Mouse (Mus musculus) liver, embryonic 16.5 days (tissue): ENCODE data around the gene Txnrd2. TPM values are rescaled to one million over a fixed set of nuclear protein-coding genes. Genes with fewer than 3 reads are reported as not detected.

Experiments
- ATAC-seq: fragments of 200-750 bp; cut with Nextera tagmentation; 2 replicates; pipeline ENCODE4 v1.8.0; 2017; ENCODE audit warnings: low read depth, mild to moderate bottlenecking, moderate number of reproducible peaks, moderate library complexity
- H3K27ac ChIP-seq: fragments of 300-500 bp; sonication (generic); 2 replicates; pipeline ENCODE4 v1.5.1; 2014; ENCODE audit warnings: mild to moderate bottlenecking, low read length
- H3K27me3 ChIP-seq: fragments of 300-500 bp; sonication (generic); 2 replicates; pipeline ENCODE4 v1.6.1; 2014; ENCODE audit warnings: low read depth, low read length, mixed read lengths; ENCODE audit not compliant: control insufficient read depth, insufficient read depth
- H3K36me3 ChIP-seq: fragments of 300-500 bp; sonication (generic); 2 replicates; pipeline ENCODE4 v1.6.1; 2014; ENCODE audit warnings: mild to moderate bottlenecking; ENCODE audit not compliant: control insufficient read depth, insufficient read depth
- H3K4me1 ChIP-seq: fragments of 300-500 bp; sonication (generic); 2 replicates; pipeline ENCODE4 v1.6.1; 2014; ENCODE audit warnings: low read depth, low read length, mixed read lengths; ENCODE audit not compliant: control insufficient read depth
- H3K4me2 ChIP-seq: fragments of 300-500 bp; sonication (generic); 2 replicates; pipeline ENCODE4 v1.6.1; 2014; ENCODE audit warnings: low read depth, low read length, mixed read lengths
- H3K4me3 ChIP-seq: fragments of 300-500 bp; sonication (generic); 2 replicates; pipeline ENCODE4 v1.5.1; 2014; ENCODE audit warnings: low read depth, mild to moderate bottlenecking, low read length
- H3K9ac ChIP-seq: fragments of 300-500 bp; sonication (generic); 2 replicates; pipeline ENCODE4 v1.6.1; 2014; ENCODE audit warnings: low read depth, low read length
- H3K9me3 ChIP-seq: fragments of 300-500 bp; sonication (generic); replicated peaks from 2 replicates; pipeline ENCODE4 v1.6.1; 2016; ENCODE audit warnings: low read length; ENCODE audit not compliant: control insufficient read depth
- WGBS: fragments of 180-500 bp; shearing (Covaris S2); extraction: QIAGEN DNeasy Blood & Tissue Kit; methylation state at CpG from one replicate; pipeline ENCODE4 v1.1.7; 2014; ENCODE audit not compliant: insufficient replicate concordance; 5-methylcytosine and 5-hydroxymethylcytosine counted together
- polyA plus RNA-seq: library from polyadenylated mRNA; unstranded; fragments of >200 nt; fragmentation: Nextera tagmentation; extraction: Ambion mirVana; gene quantifications from 2 replicates; pipeline ENCODE4 v1.2.1, GENCODE M21; 2015

The Txnrd2 gene
- polyA plus RNA-seq, 1 experiment from 2014 or later: 98.3 TPM

DNA sequence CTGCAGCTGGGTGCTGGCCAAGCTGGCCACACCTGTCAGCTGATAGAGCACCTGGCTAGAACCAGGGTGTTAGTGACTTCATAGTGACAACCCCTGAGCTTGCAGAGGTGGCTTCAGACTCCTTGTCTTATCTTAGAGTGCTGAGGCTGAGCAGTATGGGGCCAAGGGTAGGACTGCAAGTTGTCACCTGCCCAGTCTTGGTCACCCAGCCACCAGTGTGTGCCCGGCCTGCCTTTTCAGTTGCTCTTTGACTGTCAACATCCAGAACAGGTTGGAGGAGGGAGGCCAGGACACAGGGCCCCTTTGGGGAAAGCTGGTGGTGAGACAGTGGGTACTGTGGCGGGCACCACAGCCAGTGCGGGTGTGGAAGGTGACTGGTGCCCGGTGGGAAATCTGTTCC lies 22.8 kb downstream of the Txnrd2 start:
- peaks cover 66% of the 10 kb centered on the region for H3K36me3 ChIP-seq
- no peak overlapping the region for H3K4me3 ChIP-seq
- H3K27ac ChIP-seq: no peak overlapping the region
- H3K4me1 ChIP-seq: no peaks in the 10 kb centered on the region
- H3K9me3 ChIP-seq: no peaks in the 10 kb centered on the region
- no peak overlapping the region for H3K9ac ChIP-seq
- H3K27me3 ChIP-seq: no peaks in the 10 kb centered on the region
- ATAC-seq: no peak
- H3K4me2 ChIP-seq: no peak overlapping the region
- WGBS: 88% methylated on average over 4 of the region's 4 CpGs

DNA sequence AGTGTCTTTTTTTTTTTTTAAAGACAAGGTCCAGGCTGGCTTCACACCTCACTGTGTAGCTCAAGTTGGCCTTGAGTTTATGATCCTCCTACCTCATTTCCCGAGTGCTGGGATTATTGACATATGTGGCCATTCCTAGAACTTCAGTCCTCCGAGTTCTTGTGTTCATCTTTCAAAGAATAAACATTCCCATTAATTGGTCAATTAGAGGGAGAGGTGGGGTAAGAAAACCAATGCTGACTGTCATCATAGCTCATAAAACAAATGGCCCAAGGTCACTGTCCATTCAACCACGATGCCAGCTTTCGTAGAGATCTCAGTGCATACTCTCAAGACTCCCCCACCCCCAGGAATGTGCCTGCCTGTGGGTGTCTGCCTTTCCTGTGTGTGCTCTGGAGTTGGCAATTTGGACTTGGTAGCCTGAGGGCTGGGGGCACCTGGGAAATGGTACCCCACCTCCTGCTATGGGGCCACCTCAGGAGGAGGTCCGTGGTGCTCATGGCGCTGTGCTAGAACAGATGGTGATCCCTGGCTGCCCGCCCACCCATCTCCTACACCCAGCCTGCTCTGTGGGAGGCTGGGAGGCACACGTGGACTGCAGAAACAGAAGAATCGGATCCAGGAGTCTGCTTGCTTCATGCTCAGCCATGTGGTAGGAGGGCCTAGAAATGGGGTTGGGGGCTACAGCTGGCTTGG lies 25.4 kb downstream of the Txnrd2 start:
- no peak overlapping the region for H3K27ac ChIP-seq
- H3K4me1 ChIP-seq: no peaks in the 10 kb centered on the region
- no peaks in the 10 kb centered on the region for H3K27me3 ChIP-seq
- 87% methylated on average over 9 of the region's 9 CpGs for WGBS
- peaks cover 67% of the 10 kb centered on the region for H3K36me3 ChIP-seq
- H3K4me2 ChIP-seq: no peak overlapping the region
- ATAC-seq: no peak
- no peak overlapping the region for H3K9ac ChIP-seq
- no peak overlapping the region for H3K4me3 ChIP-seq
- no peaks in the 10 kb centered on the region for H3K9me3 ChIP-seq

DNA sequence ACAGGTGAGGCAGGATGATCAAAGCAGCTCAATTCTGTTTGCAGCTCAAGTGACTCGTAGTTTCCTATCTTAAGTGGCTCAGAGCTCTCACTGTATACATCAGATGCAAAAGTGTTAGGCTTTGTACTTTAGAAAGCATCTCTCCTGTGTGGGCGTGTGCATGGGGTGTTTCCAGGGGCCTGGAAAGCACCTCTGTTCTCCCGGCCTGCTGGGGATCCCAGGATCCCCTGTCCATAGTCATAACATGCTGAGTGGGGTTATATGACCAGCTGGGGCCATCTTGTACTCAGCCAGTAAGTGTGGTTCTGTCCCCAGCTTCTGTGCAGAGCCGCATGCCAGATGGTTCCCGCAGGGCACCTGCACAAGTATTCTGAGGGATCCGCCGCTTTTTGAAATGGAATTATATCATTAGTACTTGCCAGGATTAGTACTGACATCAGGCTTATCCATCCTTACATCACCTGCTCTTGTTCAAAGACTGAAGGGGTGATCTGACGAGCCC lies 26.2 kb downstream of the Txnrd2 start:
- 90% methylated on average over 8 of the region's 8 CpGs for WGBS
- Histone ChIP-seq H3K9ac (no peak overlapping the region), H3K4me2 (no peak overlapping the region), H3K4me3 (no peak overlapping the region), H3K9me3 (no peaks in the 10 kb centered on the region), H3K27ac (no peak overlapping the region), H3K4me1 (no peaks in the 10 kb centered on the region), H3K36me3 (peaks cover 73% of the 10 kb centered on the region), H3K27me3 (no peaks in the 10 kb centered on the region)
- ATAC-seq: no peak

DNA sequence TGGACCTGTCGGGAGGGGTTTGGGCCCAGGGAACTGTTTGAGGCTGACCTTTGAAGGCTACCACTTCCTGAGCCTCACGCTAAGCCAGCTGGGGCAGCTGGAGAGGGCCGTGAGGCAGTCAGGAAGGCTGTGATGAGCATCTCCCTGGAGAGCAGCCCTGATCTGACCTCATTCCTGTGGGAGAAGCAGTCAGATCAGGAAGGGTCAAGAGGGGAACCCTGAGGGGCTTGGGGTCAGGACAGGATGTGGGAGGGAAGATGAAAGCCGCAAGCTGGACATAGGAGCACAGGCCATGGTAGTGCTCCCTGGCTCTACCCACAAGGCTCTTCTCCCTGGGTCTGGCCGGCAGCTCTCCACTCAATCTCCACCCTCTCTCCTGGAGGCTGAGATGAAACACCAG lies 27.7 kb downstream of the Txnrd2 start:
- no peak for ATAC-seq
- peaks cover 75% of the 10 kb centered on the region for H3K36me3 ChIP-seq

DNA sequence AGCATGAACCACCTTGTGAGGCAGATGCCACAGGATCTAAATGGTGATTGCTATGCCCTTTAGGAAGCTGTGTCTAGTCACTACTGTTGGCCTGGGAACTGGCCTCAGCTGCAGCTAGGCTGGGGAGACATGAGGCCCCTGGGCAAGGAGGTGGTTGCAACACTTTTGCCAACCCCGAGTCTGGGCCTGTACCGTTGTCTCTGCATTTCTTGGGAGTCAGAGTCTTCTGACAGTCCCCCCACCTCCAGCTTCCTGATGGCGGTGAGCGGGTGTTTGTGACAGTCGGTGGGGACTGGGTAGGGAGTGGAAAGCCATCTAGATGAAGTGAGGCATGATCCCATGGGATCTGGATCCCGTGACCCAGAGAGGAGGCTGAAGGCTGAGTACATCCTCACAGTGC lies 29.2 kb downstream of the Txnrd2 start:
- peaks cover 70% of the 10 kb centered on the region for H3K36me3 ChIP-seq
- no peak for ATAC-seq
- no peak overlapping the region for H3K9ac ChIP-seq
- no peak overlapping the region for H3K4me3 ChIP-seq
- H3K9me3 ChIP-seq: no peaks in the 10 kb centered on the region
- H3K4me2 ChIP-seq: no peak overlapping the region
- no peak overlapping the region for H3K27ac ChIP-seq
- H3K27me3 ChIP-seq: no peaks in the 10 kb centered on the region
- H3K4me1 ChIP-seq: peaks cover 22% of the 10 kb centered on the region
- 77% methylated on average over 6 of the region's 6 CpGs for WGBS

More for the DNA sequence above, 27.7 kb downstream of the Txnrd2 start:
- H3K9ac ChIP-seq: no peak overlapping the region
- H3K4me2 ChIP-seq: no peak overlapping the region
- no peaks in the 10 kb centered on the region for H3K27me3 ChIP-seq
- 74% methylated on average over 5 of the region's 5 CpGs for WGBS
- H3K4me1 ChIP-seq: peaks cover 9% of the 10 kb centered on the region
- H3K27ac ChIP-seq: no peak overlapping the region
- no peaks in the 10 kb centered on the region for H3K9me3 ChIP-seq
- H3K4me3 ChIP-seq: no peak overlapping the region

DNA sequence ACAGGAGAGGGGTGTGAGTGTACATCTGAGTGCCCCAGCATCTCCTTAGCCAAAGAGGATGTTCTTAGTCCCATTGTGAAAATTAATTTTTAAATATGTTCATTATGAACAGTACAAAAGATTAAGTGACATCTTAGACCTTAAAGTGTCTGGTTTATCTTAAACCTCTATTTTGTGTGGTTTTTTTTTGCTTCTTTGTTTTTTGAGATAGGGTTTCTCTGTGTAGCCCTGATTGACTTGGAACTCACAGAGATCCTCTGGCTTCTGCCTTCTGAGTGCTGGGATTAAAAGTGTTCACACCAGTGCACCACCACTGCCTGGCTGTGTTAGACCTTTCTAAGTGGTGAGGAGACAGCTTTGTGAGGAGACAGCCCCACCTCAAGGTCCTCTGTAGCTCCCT lies 32.5 kb downstream of the Txnrd2 start:
- Histone ChIP-seq H3K27ac (no peak overlapping the region), H3K4me2 (no peak overlapping the region), H3K9me3 (no peaks in the 10 kb centered on the region), H3K4me3 (no peak overlapping the region), H3K9ac (no peak overlapping the region), H3K36me3 (peaks cover 58% of the 10 kb centered on the region), H3K27me3 (no peaks in the 10 kb centered on the region), H3K4me1 (peaks cover 22% of the 10 kb centered on the region)
- no peak for ATAC-seq

DNA sequence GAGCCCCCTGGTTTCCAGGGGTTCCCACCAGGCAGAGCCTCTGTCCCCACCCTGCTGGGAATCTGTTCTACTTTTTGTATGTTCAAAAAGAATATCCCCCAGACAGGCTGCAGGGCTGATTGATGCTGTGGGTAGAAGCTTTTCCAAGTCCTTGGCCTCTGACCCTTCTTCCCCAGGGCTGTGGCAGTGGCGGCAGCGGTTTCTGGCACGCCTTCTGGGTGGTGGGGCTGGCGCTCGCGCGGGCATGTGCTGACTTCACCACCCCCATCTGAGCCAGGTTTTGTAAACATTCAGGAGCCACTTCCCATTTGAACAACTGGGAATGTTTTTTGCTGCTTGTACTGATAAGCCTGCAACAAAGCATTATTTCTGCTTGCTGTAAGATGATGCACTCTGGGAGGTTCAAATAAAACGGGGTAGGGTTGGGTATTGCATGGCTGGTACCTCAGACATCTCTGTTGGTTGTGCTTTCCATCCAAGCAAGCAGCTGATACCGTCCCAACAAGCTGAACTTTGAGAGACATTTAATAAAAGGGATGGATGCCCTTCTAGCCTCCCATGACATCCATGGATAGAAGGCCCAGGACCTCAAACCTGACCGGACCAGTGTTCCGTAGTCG lies 33.3 kb downstream of the Txnrd2 start:
- no peaks in the 10 kb centered on the region for H3K9me3 ChIP-seq
- ATAC-seq: no peak
- no peak overlapping the region for H3K4me2 ChIP-seq
- H3K27ac ChIP-seq: no peak overlapping the region; the same call in 1 of the 2 replicates
- WGBS: 4% methylated on average over 12 of the region's 12 CpGs
- H3K27me3 ChIP-seq: no peaks in the 10 kb centered on the region
- no peak overlapping the region for H3K4me3 ChIP-seq
- no peak overlapping the region for H3K9ac ChIP-seq
- peaks cover 56% of the 10 kb centered on the region for H3K36me3 ChIP-seq
- H3K4me1 ChIP-seq: peaks cover 22% of the 10 kb centered on the region

DNA sequence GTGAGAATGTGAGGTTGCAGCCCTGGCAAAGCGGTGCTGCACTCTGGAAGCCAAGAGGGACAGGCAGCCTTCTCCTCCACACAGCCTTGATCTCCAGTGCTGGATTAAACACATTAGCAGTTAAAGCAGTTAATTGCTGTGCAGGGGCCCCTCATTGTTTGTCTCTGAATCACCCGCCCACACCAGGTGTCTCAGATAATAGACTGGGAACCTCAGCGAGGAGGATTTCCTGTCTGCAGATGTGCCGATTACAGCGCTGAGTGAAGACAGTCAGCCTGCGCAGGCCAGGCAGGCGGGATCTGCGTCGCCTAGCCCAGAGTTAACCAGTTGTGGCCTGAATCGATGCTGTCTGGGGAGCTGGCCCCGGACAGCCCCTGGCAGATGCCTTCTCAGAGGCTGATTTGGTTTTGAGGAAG lies 33.8 kb downstream of the Txnrd2 start:
- no peaks in the 10 kb centered on the region for H3K9me3 ChIP-seq
- peak; percentile 72 for ATAC-seq
- H3K27me3 ChIP-seq: no peaks in the 10 kb centered on the region
- H3K9ac ChIP-seq: no peak overlapping the region
- no peak overlapping the region for H3K4me3 ChIP-seq
- WGBS: 5% methylated on average over 11 of the region's 11 CpGs
- H3K4me1 ChIP-seq: peaks cover 22% of the 10 kb centered on the region
- H3K27ac ChIP-seq: no peak overlapping the region; the same call in 1 of the 2 replicates
- H3K4me2 ChIP-seq: no peak overlapping the region
- H3K36me3 ChIP-seq: peaks cover 55% of the 10 kb centered on the region

DNA sequence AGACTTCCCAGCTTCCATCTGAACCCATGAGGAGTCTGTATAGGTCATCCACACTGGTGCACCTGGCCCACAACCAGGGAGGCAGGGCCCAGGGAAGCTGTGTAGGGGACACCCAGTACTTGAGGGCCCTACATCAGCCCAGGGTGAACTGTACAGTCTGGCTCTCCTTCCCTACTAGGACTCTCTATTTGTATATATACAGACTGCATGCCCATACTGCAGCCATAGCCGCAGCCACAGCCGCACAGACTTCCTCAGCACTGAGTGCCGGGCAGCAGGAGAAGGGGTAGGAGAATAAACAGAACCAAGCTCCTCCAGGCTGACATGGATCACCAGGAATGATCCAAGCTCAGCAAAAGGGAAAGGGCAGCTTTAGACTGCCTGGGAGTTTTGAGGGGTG lies 34.6 kb downstream of the Txnrd2 start:
- no peak overlapping the region for H3K4me3 ChIP-seq
- WGBS: 87% methylated on average over 3 of the region's 3 CpGs
- no peak overlapping the region for H3K4me2 ChIP-seq
- H3K36me3 ChIP-seq: peaks cover 59% of the 10 kb centered on the region
- H3K27me3 ChIP-seq: no peaks in the 10 kb centered on the region
- H3K4me1 ChIP-seq: peaks cover 22% of the 10 kb centered on the region
- no peaks in the 10 kb centered on the region for H3K9me3 ChIP-seq
- no peak for ATAC-seq
- H3K9ac ChIP-seq: no peak overlapping the region
- no peak overlapping the region for H3K27ac ChIP-seq
